Mouse (Mus musculus): ENCODE measurements at regions not wholly inside any gene's neighbourhood (a gene's known extent, or its start where the extent isn't known, plus 50 kb on each side); places are given as distances from the start of the nearest gene placed in this dataset.

DNA sequence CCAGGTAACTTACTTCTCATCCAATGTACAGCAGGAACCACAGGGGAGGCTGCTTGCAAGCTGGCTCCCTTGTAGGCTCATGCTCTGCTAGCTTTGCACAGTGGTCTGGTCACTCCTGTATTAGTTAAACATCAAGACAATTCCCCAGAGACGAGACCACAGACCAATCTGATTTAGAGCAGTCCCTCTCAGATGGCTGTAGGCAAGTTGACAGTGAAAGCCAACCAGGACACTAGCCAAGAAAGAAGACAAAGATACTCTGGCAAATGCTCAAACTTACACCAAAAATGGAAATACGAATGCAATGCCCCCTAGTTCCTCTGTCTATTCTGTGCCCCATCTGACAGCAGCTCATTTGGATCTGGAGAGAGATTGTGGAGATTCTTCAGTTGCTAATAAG is 181.8 kb upstream of the Prr30 start:
- TF ChIP-seq FLI1 (IDR thresholded peaks at IDR 0.05; ENCODE audit: low read length) (no peak), GATA1 (IDR thresholded peaks at IDR 0.05; ENCODE audit: borderline replicate concordance, low read length) (no peak)
